Comparison of ENCODE assay signal across 10 mouse cellular contexts in the genomic region with DNA sequence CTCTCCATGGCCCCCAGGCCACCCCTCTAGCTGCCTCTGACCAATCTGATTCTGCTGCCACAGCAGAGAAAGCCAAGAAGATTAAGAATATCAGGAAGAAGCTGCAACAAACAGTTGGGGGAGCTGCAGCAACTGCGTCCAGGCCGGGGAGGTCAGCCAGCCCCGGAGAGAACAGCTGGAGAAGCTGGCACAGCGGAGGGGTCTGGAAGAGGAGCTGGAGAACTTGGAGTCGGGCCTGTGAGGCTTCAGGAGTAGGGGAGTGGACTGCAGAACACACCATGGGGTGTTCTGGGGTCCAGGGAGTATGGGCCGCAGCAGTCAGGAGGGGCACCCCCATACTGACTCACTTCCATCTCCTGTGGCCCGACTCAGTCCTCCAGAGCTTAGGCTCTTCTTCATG.
DNase-seq lines count a peak whose midpoint lies in the region; TF ChIP-seq lines count a peak whose summit lies in the region.
"Had no signal": no experiment of that assay in that cellular context is flagged by ENCODE, and none has a peak within 500 bp of the region (broad histone marks: within the 10 kb centered on the region; RNA-seq: fewer than 3 reads in every experiment).

No protein-coding gene starts in this region.

- no peak for TF ChIP-seq POLR2A in heart, adult 2 months (IDR thresholded peaks at IDR 0.05; ENCODE audit: insufficient read depth, low read depth, low read length)

- no peak for TF ChIP-seq EP300 in heart, adult 2 months (IDR thresholded peaks at IDR 0.05; ENCODE audit: insufficient read depth, low read depth, low read length)

- no peaks in the 10 kb centered on the region for H3K79me2 ChIP-seq in heart, adult 2 months (replicated peaks; ENCODE audit: control insufficient read depth, insufficient read depth, low read length)

- no peaks in the 10 kb centered on the region for H3K36me3 ChIP-seq in heart, adult 2 months (ENCODE audit: control insufficient read depth, insufficient read depth, low read length)

- WGBS in heart, adult 2 months, result 49% methylated on average over 7 of the region's 7 CpGs

- H3K4me1 ChIP-seq in heart, adult 2 months (ENCODE audit: control insufficient read depth, insufficient read depth, low read length), result no peaks in the 10 kb centered on the region

- H3K27me3 ChIP-seq in heart, adult 2 months (ENCODE audit: control insufficient read depth, insufficient read depth, low read length), result no peaks in the 10 kb centered on the region
- H3K27me3 ChIP-seq: Patski had no signal

- H3K27ac ChIP-seq in heart, adult 2 months, result no peak overlapping the region
- H3K27ac ChIP-seq in left cerebral cortex, adult 2 months, result no peak overlapping the region

- DNase-seq in heart, adult 2 months, result peak; percentile 21
- DNase-seq in heart, adult 8-10 months (ENCODE audit: low spot score), result no peak
- peak; percentile 22 for DNase-seq in urinary bladder, postnatal 14 days (ENCODE audit: low spot score)
- DNase-seq in urinary bladder, postnatal 10 days (ENCODE audit: low spot score), result no peak
- DNase-seq in lung, postnatal 25 days (ENCODE audit: low spot score), result peak; percentile 12
- no peak for DNase-seq in liver
- no peak for DNase-seq in left cerebral cortex, adult 2 months (ENCODE audit: extremely low spot score in 1 of 2, low spot score in 2 of 2)
- DNase-seq in layer of hippocampus, postnatal 14 days (ENCODE audit: low spot score in 2 of 2), result no peak
- DNase-seq: thymus, adult 18-20 months had no signal

- no peak for TF ChIP-seq CTCF in heart, adult 2 months (IDR thresholded peaks at IDR 0.05)
- TF ChIP-seq CTCF in left cerebral cortex, adult 2 months (IDR thresholded peaks at IDR 0.05), result no peak

- no peak overlapping the region for H3K9ac ChIP-seq in heart, adult 2 months (ENCODE audit: low read depth, low read length)

- intact Hi-C loops in heart, adult 2 months (cut with DNase I), result no loop called here
- intact Hi-C loops in left cerebral cortex, adult 2 months (cut with DNase I), result no loop called here

- no peak overlapping the region for H3K4me3 ChIP-seq in heart, adult 2 months
- no peak overlapping the region for H3K4me3 ChIP-seq in left cerebral cortex, adult 2 months

Comparison
In these comparisons a context has a peak if more than half of its experiments do, and no peak if none do; other contexts are left out.
1. DNase-seq: peak in heart, adult 2 months (2 of 2), urinary bladder, postnatal 14 days (single experiment) and lung, postnatal 25 days (single experiment); none in heart, adult 8-10 months (single experiment), urinary bladder, postnatal 10 days (single experiment), liver (single experiment), left cerebral cortex, adult 2 months (0 of 2) and layer of hippocampus, postnatal 14 days (0 of 2).